In genomic region chr8:105265128-105265527, GRCm38 (mm10) we compare ENCODE assay signal across 8 mouse cellular contexts. TPM values are rescaled to one million over a fixed set of nuclear protein-coding genes. Genes with fewer than 3 reads are reported as not detected.
A peak's percentile ranks its signal among the peaks of the same experiment; 100 is the strongest.
DNase-seq lines count a peak whose midpoint lies in the region; ATAC-seq and TF ChIP-seq lines count a peak whose summit lies in the region.

No protein-coding gene starts in this region.

- no peak for TF ChIP-seq CTCF in hindbrain, postnatal 0 days (IDR thresholded peaks at IDR 0.05; ENCODE audit: low read depth)
- TF ChIP-seq CTCF in liver, postnatal 0 days (IDR thresholded peaks at IDR 0.05; ENCODE audit: low read depth): no peak

- ATAC-seq in hindbrain, postnatal 0 days: no peak
- ATAC-seq in liver, postnatal 0 days: no peak
- no peak for ATAC-seq in neural tube, embryonic 15.5 days (ENCODE audit: low FRiP score)

- no peak overlapping the region for H3K9ac ChIP-seq in hindbrain, postnatal 0 days (replicated peaks; ENCODE audit: low read length)
- H3K9ac ChIP-seq in liver, postnatal 0 days (replicated peaks): peak overlapping the region; percentile 78
- H3K9ac ChIP-seq in neural tube, embryonic 15.5 days (replicated peaks): no peak overlapping the region

- H3K27me3 ChIP-seq in heart, embryonic 10.5 days (ENCODE audit: insufficient read depth, poor library complexity, severe bottlenecking): peaks cover 99% of the 10 kb centered on the region
- H3K27me3 ChIP-seq in hindbrain, postnatal 0 days (ENCODE audit: insufficient read depth, low read length): peaks cover 27% of the 10 kb centered on the region
- peaks cover 34% of the 10 kb centered on the region for H3K27me3 ChIP-seq in liver, postnatal 0 days (ENCODE audit: insufficient read depth, low read length)
- H3K27me3 ChIP-seq in neural tube, embryonic 15.5 days (replicated peaks): peaks cover 91% of the 10 kb centered on the region

- no peaks in the 10 kb centered on the region; the same call in 1 of the 2 replicates for H3K9me3 ChIP-seq in heart, embryonic 10.5 days
- no peaks in the 10 kb centered on the region for H3K9me3 ChIP-seq in hindbrain, postnatal 0 days (ENCODE audit: low read length)
- H3K9me3 ChIP-seq in liver, postnatal 0 days (ENCODE audit: low read length): no peaks in the 10 kb centered on the region
- H3K9me3 ChIP-seq in neural tube, embryonic 15.5 days (replicated peaks): no peaks in the 10 kb centered on the region

- no peak for DNase-seq in heart, embryonic 10.5 days (ENCODE audit: low spot score)
- DNase-seq in heart, postnatal 36 days: no peak
- no peak for DNase-seq in hindbrain, postnatal 0 days (ENCODE audit: low spot score)
- DNase-seq in liver, postnatal 0 days: no peak
- DNase-seq in layer of hippocampus, adult 9-10 months (ENCODE audit: low spot score): no peak
- no peak for DNase-seq in layer of hippocampus, adult 8-10 months (ENCODE audit: low spot score in 2 of 2)

- peak overlapping the region; percentile 74; the same call in 1 of the 2 replicates for H3K27ac ChIP-seq in heart, embryonic 10.5 days
- no peak overlapping the region for H3K27ac ChIP-seq in brown adipose tissue, adult 24 weeks (replicated peaks; ENCODE audit: low read depth, low read length)
- H3K27ac ChIP-seq in hindbrain, postnatal 0 days: no peak overlapping the region
- 0 out of 2 replicates have a peak overlapping the region, but pooled peaks have one; percentile 22 for H3K27ac ChIP-seq in liver, postnatal 0 days (ENCODE audit: low read depth)
- H3K27ac ChIP-seq in neural tube, embryonic 15.5 days (replicated peaks): no peak overlapping the region

- peaks cover 39% of the 10 kb centered on the region for H3K4me1 ChIP-seq in heart, embryonic 10.5 days
- H3K4me1 ChIP-seq in brown adipose tissue, adult 24 weeks (ENCODE audit: control insufficient read depth, insufficient read depth, insufficient read length, low read length): peaks cover 5% of the 10 kb centered on the region; the same call in 1 of the 2 replicates
- peaks cover 13% of the 10 kb centered on the region for H3K4me1 ChIP-seq in hindbrain, postnatal 0 days (ENCODE audit: insufficient read depth, low read length)
- H3K4me1 ChIP-seq in liver, postnatal 0 days (ENCODE audit: insufficient read depth): peaks cover 44% of the 10 kb centered on the region
- H3K4me1 ChIP-seq in neural tube, embryonic 15.5 days: peaks cover 46% of the 10 kb centered on the region

- H3K4me3 ChIP-seq in heart, embryonic 10.5 days: peak overlapping the region; percentile 71
- peak overlapping the region; percentile 84 for H3K4me3 ChIP-seq in brown adipose tissue, adult 24 weeks (ENCODE audit: insufficient read depth, low read depth, low read length)
- peak overlapping the region; percentile 64 for H3K4me3 ChIP-seq in hindbrain, postnatal 0 days (ENCODE audit: low read length)
- peak overlapping the region; percentile 83 for H3K4me3 ChIP-seq in liver, postnatal 0 days (ENCODE audit: low read depth, low read length)
- peak overlapping the region; percentile 64 for H3K4me3 ChIP-seq in neural tube, embryonic 15.5 days (replicated peaks)

- H3K36me3 ChIP-seq in heart, embryonic 10.5 days: no peaks in the 10 kb centered on the region
- H3K36me3 ChIP-seq in hindbrain, postnatal 0 days (ENCODE audit: insufficient read depth, low read length): no peaks in the 10 kb centered on the region
- H3K36me3 ChIP-seq in liver, postnatal 0 days (replicated peaks; ENCODE audit: insufficient read depth, low read length): no peaks in the 10 kb centered on the region
- H3K36me3 ChIP-seq in neural tube, embryonic 15.5 days: no peaks in the 10 kb centered on the region

- no peak for TF ChIP-seq EP300 in liver, postnatal 0 days (IDR thresholded peaks at IDR 0.05; ENCODE audit: low read depth)

- WGBS in heart, embryonic 10.5 days: 21% methylated on average over 10 of the region's 10 CpGs
- WGBS in hindbrain, postnatal 0 days: 9% methylated on average over 10 of the region's 10 CpGs
- WGBS in liver, postnatal 0 days (ENCODE audit: insufficient replicate concordance): 9% methylated on average over 10 of the region's 10 CpGs
- WGBS in neural tube, embryonic 15.5 days: 4% methylated on average over 10 of the region's 10 CpGs

- intact Hi-C loops in heart, postnatal 36 days (cut with DNase I): loop anchor here (2.0 kb wide), 1 partner anchor 24 kb away; the partner anchor contains the start of gene 4931428F04Rik

- peak overlapping the region; percentile 93 for H3K4me2 ChIP-seq in hindbrain, postnatal 0 days (ENCODE audit: low read depth, low read length)
- peak overlapping the region; percentile 100 for H3K4me2 ChIP-seq in liver, postnatal 0 days (ENCODE audit: low read depth, low read length)
- peak overlapping the region; percentile 92 for H3K4me2 ChIP-seq in neural tube, embryonic 15.5 days

RNA-seq across cellular contexts. Expression of gene Fbxl8, which starts 0.7 kb away (rescaled TPM):
- 2.0 and 2.4 TPM in 2 replicates for polyA plus RNA-seq in heart, embryonic 10.5 days (2016; fragmentation: Nextera tagmentation; extraction: Ambion mirVana)
- 1 to 10 TPM; 2.3 to 3.4 TPM for total RNA-seq in heart, postnatal 36 days (2021)
- polyA plus RNA-seq in brown adipose tissue, adult 24 weeks (2012; ENCODE audit: insufficient read depth, insufficient read length, missing spikeins): 2.0 TPM in 2 replicates
- total RNA-seq in hindbrain, postnatal 0 days (2014; rRNA removed): 0.50 and 3.1 TPM in 2 replicates
- 1.2 and 1.3 TPM in 2 replicates for polyA plus RNA-seq in hindbrain, postnatal 0 days (2015; fragmentation: Nextera tagmentation; extraction: Ambion mirVana)
- polyA plus RNA-seq in liver, postnatal 0 days (2015; fragmentation: Nextera tagmentation; extraction: Ambion mirVana): 0.95 and 1.2 TPM in 2 replicates
- polyA plus RNA-seq in neural tube, embryonic 15.5 days (2015; fragmentation: Nextera tagmentation; extraction: Ambion mirVana): 1.9 and 3.0 TPM in 2 replicates
- total RNA-seq in layer of hippocampus, adult 8-10 months (2022): 1 to 10 TPM; 1.2 to 1.5 (median 1.5) TPM

RNA-seq across cellular contexts. Expression of gene Tradd, which starts 0.7 kb away (rescaled TPM):
- polyA plus RNA-seq in heart, embryonic 10.5 days (2016; fragmentation: Nextera tagmentation; extraction: Ambion mirVana): 19.0 and 19.4 TPM in 2 replicates
- total RNA-seq in heart, postnatal 36 days (2021): 1 to 10 TPM; 4.9 to 5.8 TPM
- polyA plus RNA-seq in brown adipose tissue, adult 24 weeks (2012; ENCODE audit: insufficient read depth, insufficient read length, missing spikeins): 5.1 TPM in 2 replicates
- total RNA-seq in hindbrain, postnatal 0 days (2014; rRNA removed): 11.5 and 15.6 TPM in 2 replicates
- 14.6 and 14.9 TPM in 2 replicates for polyA plus RNA-seq in hindbrain, postnatal 0 days (2015; fragmentation: Nextera tagmentation; extraction: Ambion mirVana)
- 14.3 and 15.1 TPM in 2 replicates for polyA plus RNA-seq in liver, postnatal 0 days (2015; fragmentation: Nextera tagmentation; extraction: Ambion mirVana)
- 20.7 and 24.3 TPM in 2 replicates for polyA plus RNA-seq in neural tube, embryonic 15.5 days (2015; fragmentation: Nextera tagmentation; extraction: Ambion mirVana)
- total RNA-seq in layer of hippocampus, adult 8-10 months (2022): 10 to 100 TPM in 1 of 4 experiments, 1 to 10 TPM in 3; 9.2 to 10.1 (median 9.8) TPM

RNA-seq across cellular contexts. Expression of gene Hsf4, which starts 4.5 kb away (rescaled TPM):
- 0.16 TPM in 1 of 2 replicates, not detected in the other for polyA plus RNA-seq in heart, embryonic 10.5 days (2016; fragmentation: Nextera tagmentation; extraction: Ambion mirVana)
- 1 to 10 TPM; 1.6 to 2.6 TPM for total RNA-seq in heart, postnatal 36 days (2021)
- polyA plus RNA-seq in brown adipose tissue, adult 24 weeks (2012; ENCODE audit: insufficient read depth, insufficient read length, missing spikeins): 5.0 and 6.9 TPM in 2 replicates
- total RNA-seq in hindbrain, postnatal 0 days (2014; rRNA removed): 0.63 TPM in 1 of 2 replicates, not detected in the other
- 1.4 and 1.5 TPM in 2 replicates for polyA plus RNA-seq in hindbrain, postnatal 0 days (2015; fragmentation: Nextera tagmentation; extraction: Ambion mirVana)
- not detected in 2 replicates for polyA plus RNA-seq in liver, postnatal 0 days (2015; fragmentation: Nextera tagmentation; extraction: Ambion mirVana)
- 0.45 and 0.92 TPM in 2 replicates for polyA plus RNA-seq in neural tube, embryonic 15.5 days (2015; fragmentation: Nextera tagmentation; extraction: Ambion mirVana)
- 10 to 100 TPM; 10.6 to 12.9 (median 12.0) TPM for total RNA-seq in layer of hippocampus, adult 8-10 months (2022)

RNA-seq across cellular contexts. Expression of gene B3gnt9, which starts 10.2 kb away (rescaled TPM):
- polyA plus RNA-seq in heart, embryonic 10.5 days (2016; fragmentation: Nextera tagmentation; extraction: Ambion mirVana): 7.6 and 8.1 TPM in 2 replicates
- 1 to 10 TPM; 4.4 to 5.7 TPM for total RNA-seq in heart, postnatal 36 days (2021)
- 1.9 and 2.8 TPM in 2 replicates for polyA plus RNA-seq in brown adipose tissue, adult 24 weeks (2012; ENCODE audit: insufficient read depth, insufficient read length, missing spikeins)
- total RNA-seq in hindbrain, postnatal 0 days (2014; rRNA removed): 17.4 and 18.8 TPM in 2 replicates
- 10.4 and 10.7 TPM in 2 replicates for polyA plus RNA-seq in hindbrain, postnatal 0 days (2015; fragmentation: Nextera tagmentation; extraction: Ambion mirVana)
- polyA plus RNA-seq in liver, postnatal 0 days (2015; fragmentation: Nextera tagmentation; extraction: Ambion mirVana): 1.6 and 2.0 TPM in 2 replicates
- 12.3 and 12.4 TPM in 2 replicates for polyA plus RNA-seq in neural tube, embryonic 15.5 days (2015; fragmentation: Nextera tagmentation; extraction: Ambion mirVana)
- total RNA-seq in layer of hippocampus, adult 8-10 months (2022): 1 to 10 TPM; 3.0 to 4.0 (median 3.8) TPM

RNA-seq across cellular contexts. Expression of gene Nol3, which starts 10.8 kb away (rescaled TPM):
- polyA plus RNA-seq in heart, embryonic 10.5 days (2016; fragmentation: Nextera tagmentation; extraction: Ambion mirVana): 1.2 and 1.3 TPM in 2 replicates
- total RNA-seq in heart, postnatal 36 days (2021): 10 to 100 TPM; 19.3 to 22.1 TPM
- polyA plus RNA-seq in brown adipose tissue, adult 24 weeks (2012; ENCODE audit: insufficient read depth, insufficient read length, missing spikeins): 57.4 and 71.2 TPM in 2 replicates
- total RNA-seq in hindbrain, postnatal 0 days (2014; rRNA removed): 2.1 and 2.6 TPM in 2 replicates
- polyA plus RNA-seq in hindbrain, postnatal 0 days (2015; fragmentation: Nextera tagmentation; extraction: Ambion mirVana): 6.6 and 6.9 TPM in 2 replicates
- 0.05 and 0.24 TPM in 2 replicates for polyA plus RNA-seq in liver, postnatal 0 days (2015; fragmentation: Nextera tagmentation; extraction: Ambion mirVana)
- 5.7 and 6.2 TPM in 2 replicates for polyA plus RNA-seq in neural tube, embryonic 15.5 days (2015; fragmentation: Nextera tagmentation; extraction: Ambion mirVana)
- 10 to 100 TPM in 2 of 4 experiments, 1 to 10 TPM in 2; 8.2 to 14.0 (median 11.6) TPM for total RNA-seq in layer of hippocampus, adult 8-10 months (2022)

Comparison
In these comparisons a context has a peak if more than half of its experiments do, and no peak if none do; other contexts are left out.
1. H3K27ac ChIP-seq: peak in heart, embryonic 10.5 days (single experiment) and liver, postnatal 0 days (single experiment); none in brown adipose tissue, adult 24 weeks (single experiment), hindbrain, postnatal 0 days (single experiment) and neural tube, embryonic 15.5 days (single experiment).
2. Peak in every context shown above with its lines, with median percentiles within 50 percentile points of each other: H3K4me3 ChIP-seq and H3K4me2 ChIP-seq.